Mouse (Mus musculus): Measurements from ENCODE around the gene Fam199x.

The Fam199x gene

GRCm38 (mm10) chrX:137049425-137050225, at the start of gene Fam199x:
Fam199x (plus strand) TSS chrX:137049594.
- peak; percentile 72 to 77 for DNase-seq (ENCODE audit: low spot score in 2 of 2)

- DNase-seq (ENCODE audit: low spot score in 2 of 2): peak; percentile 71 to 76
These were observed 34.2 kb upstream of the Fam199x start for GRCm38 (mm10) chrX:137015099-137015709.

GRCm38 (mm10) chrX:137017668-137018067, 31.7 kb upstream of the Fam199x start:
- DNase-seq (ENCODE audit: low spot score in 2 of 2): no peak

- peak; percentile 41 to 66 for DNase-seq (ENCODE audit: low spot score in 2 of 2)
These were observed 30.1 kb upstream of the Fam199x start for GRCm38 (mm10) chrX:137019310-137019709.

- no peak for DNase-seq (ENCODE audit: low spot score in 2 of 2)
These were observed 18.5 kb upstream of the Fam199x start for GRCm38 (mm10) chrX:137030916-137031315.

- no peak for DNase-seq (ENCODE audit: low spot score in 2 of 2)
These were observed 17.7 kb upstream of the Fam199x start for GRCm38 (mm10) chrX:137031726-137032125.

GRCm38 (mm10) chrX:137034322-137034721, 15.1 kb upstream of the Fam199x start:
- no peak for DNase-seq (ENCODE audit: low spot score in 2 of 2)

- DNase-seq (ENCODE audit: low spot score in 2 of 2): no peak
These were observed 11.9 kb upstream of the Fam199x start for GRCm38 (mm10) chrX:137037470-137037999.

- peak; percentile 92 for DNase-seq (ENCODE audit: low spot score in 2 of 2)
These were observed 11.4 kb upstream of the Fam199x start, which contains the start of gene Slc25a53 for GRCm38 (mm10) chrX:137038000-137038483. Slc25a53 (minus strand) TSS chrX:137038302.

- peak in 1 of 2 experiments; percentile 18 for DNase-seq (ENCODE audit: low spot score in 2 of 2)
These were observed 10.9 kb upstream of the Fam199x start for GRCm38 (mm10) chrX:137038502-137038901.

GRCm38 (mm10) chrX:137049060-137049424, 352 bp upstream of the Fam199x start:
- DNase-seq (ENCODE audit: low spot score in 2 of 2): no peak

GRCm38 (mm10) chrX:137063202-137063601, 13.8 kb downstream of the Fam199x start:
- DNase-seq (ENCODE audit: low spot score in 2 of 2): peak; percentile 48 to 52

GRCm38 (mm10) chrX:137104531-137104930, 55.1 kb downstream of the Fam199x start:
- DNase-seq (ENCODE audit: low spot score in 2 of 2): no peak

GRCm38 (mm10) chrX:137106498-137106897, 57.1 kb downstream of the Fam199x start:
- no peak for DNase-seq (ENCODE audit: low spot score in 2 of 2)

- DNase-seq (ENCODE audit: low spot score in 2 of 2): peak; percentile 29 to 50
These were observed 68.8 kb downstream of the Fam199x start for GRCm38 (mm10) chrX:137118097-137118746.

- DNase-seq (ENCODE audit: low spot score in 2 of 2): no peak
These were observed 70.5 kb downstream of the Fam199x start for GRCm38 (mm10) chrX:137119675-137120423.

GRCm38 (mm10) chrX:137121718-137122117, 72.3 kb downstream of the Fam199x start, which contains the start of gene Esx1:
Esx1 (minus strand) TSS chrX:137122083.
- DNase-seq (ENCODE audit: low spot score in 2 of 2): no peak

GRCm38 (mm10) chrX:137127542-137127941, 78.1 kb downstream of the Fam199x start:
- DNase-seq (ENCODE audit: low spot score in 2 of 2): no peak

All from right cerebral cortex, postnatal 10 days (tissue).